18 mouse cellular contexts compared by ENCODE assay signal in genomic region chr10:41294734-41295133, GRCm38 (mm10). TPM values are rescaled to one million over a fixed set of nuclear protein-coding genes. Genes with fewer than 3 reads are reported as not detected.
A peak's percentile ranks its signal among the peaks of the same experiment; 100 is the strongest.
DNase-seq lines count a peak whose midpoint lies in the region; ATAC-seq and TF ChIP-seq lines count a peak whose summit lies in the region.
"Had no signal": no experiment of that assay in that cellular context is flagged by ENCODE, and none has a peak within 500 bp of the region (broad histone marks: within the 10 kb centered on the region; RNA-seq: fewer than 3 reads in every experiment).

No protein-coding gene starts in this region.

- H3K9ac ChIP-seq in limb, embryonic 14.5 days (ENCODE audit: low read depth, low read length, severe bottlenecking), result no peak overlapping the region
- no peak overlapping the region for H3K9ac ChIP-seq in hindbrain, embryonic 12.5 days
- H3K9ac ChIP-seq in neural tube, embryonic 12.5 days, result no peak overlapping the region

- H3K27ac ChIP-seq in heart, embryonic 10.5 days, result peak overlapping the region; percentile 86; the same call in 1 of the 2 replicates
- H3K27ac ChIP-seq in limb, embryonic 14.5 days (replicated peaks; ENCODE audit: low read depth, low read length), result no peak overlapping the region
- H3K27ac ChIP-seq in limb, embryonic 10.5 days, result no peak overlapping the region
- peak overlapping the region; percentile 45 for H3K27ac ChIP-seq in hindbrain, embryonic 12.5 days
- no peak overlapping the region for H3K27ac ChIP-seq in neural tube, embryonic 12.5 days
- H3K27ac ChIP-seq: kidney, postnatal 0 days; macrophage had no signal

- no peak for DNase-seq in heart, embryonic 10.5 days (ENCODE audit: low spot score)
- no peak for DNase-seq in heart, adult 8-10 months (ENCODE audit: low spot score)
- peak; percentile 0 for DNase-seq in limb, embryonic 14.5 days (ENCODE audit: low spot score)
- no peak for DNase-seq in limb, embryonic 10.5 days (ENCODE audit: low spot score)
- no peak for DNase-seq in adrenal gland, postnatal 4 days (ENCODE audit: low spot score in 2 of 2)
- no peak for DNase-seq in right cerebral cortex, postnatal 36 days (ENCODE audit: low spot score in 2 of 2)
- DNase-seq: thymus, adult 18-20 months had no signal

- no peak overlapping the region; the same call in 1 of the 2 replicates for H3K4me3 ChIP-seq in heart, embryonic 10.5 days
- H3K4me3 ChIP-seq in limb, embryonic 14.5 days (replicated peaks; ENCODE audit: low read length), result no peak overlapping the region
- no peak overlapping the region for H3K4me3 ChIP-seq in limb, embryonic 10.5 days
- H3K4me3 ChIP-seq in hindbrain, embryonic 12.5 days, result no peak overlapping the region
- H3K4me3 ChIP-seq in neural tube, embryonic 12.5 days, result no peak overlapping the region
- H3K4me3 ChIP-seq: erythroblast, embryonic 14.5 days; myocyte had no signal

- H3K4me1 ChIP-seq in heart, embryonic 10.5 days, result peaks cover 34% of the 10 kb centered on the region
- H3K4me1 ChIP-seq in limb, embryonic 14.5 days (ENCODE audit: control insufficient read depth, insufficient read depth, low read length), result peaks cover 16% of the 10 kb centered on the region
- peaks cover 33% of the 10 kb centered on the region for H3K4me1 ChIP-seq in limb, embryonic 10.5 days
- H3K4me1 ChIP-seq in hindbrain, embryonic 12.5 days, result peaks cover 18% of the 10 kb centered on the region
- peaks cover 20% of the 10 kb centered on the region for H3K4me1 ChIP-seq in neural tube, embryonic 12.5 days

- no peak for ATAC-seq in limb, embryonic 14.5 days (ENCODE audit: low FRiP score, low read depth)
- peak; percentile 79 for ATAC-seq in hindbrain, embryonic 12.5 days (ENCODE audit: low FRiP score)
- peak; percentile 65; the same call in 1 of the 2 replicates for ATAC-seq in neural tube, embryonic 12.5 days (ENCODE audit: low FRiP score, low read depth)
- ATAC-seq: activated CD4-positive, CD25-positive, alpha-beta regulatory T cell, adult 4 months; CD4-positive, CD25-positive, alpha-beta regulatory T cell, adult 4 months had no signal

- H3K9me3 ChIP-seq in heart, embryonic 10.5 days, result no peaks in the 10 kb centered on the region
- no peaks in the 10 kb centered on the region for H3K9me3 ChIP-seq in limb, embryonic 14.5 days (ENCODE audit: control insufficient read depth, low read length)
- no peaks in the 10 kb centered on the region for H3K9me3 ChIP-seq in limb, embryonic 10.5 days (replicated peaks)
- H3K9me3 ChIP-seq in hindbrain, embryonic 12.5 days (replicated peaks), result no peaks in the 10 kb centered on the region
- H3K9me3 ChIP-seq in neural tube, embryonic 12.5 days, result no peaks in the 10 kb centered on the region

- WGBS in heart, embryonic 10.5 days, result 49% methylated on average over 11 of the region's 11 CpGs
- 75% methylated on average over 11 of the region's 11 CpGs for WGBS in limb, embryonic 14.5 days
- 62% methylated on average over 11 of the region's 11 CpGs for WGBS in limb, embryonic 10.5 days
- 56% methylated on average over 11 of the region's 11 CpGs for WGBS in hindbrain, embryonic 12.5 days
- 49% methylated on average over 11 of the region's 11 CpGs for WGBS in neural tube, embryonic 12.5 days

- no peak overlapping the region for H3K4me2 ChIP-seq in limb, embryonic 14.5 days (replicated peaks; ENCODE audit: low read depth, low read length, severe bottlenecking)
- H3K4me2 ChIP-seq in hindbrain, embryonic 12.5 days (replicated peaks), result 0 out of 2 replicates have a peak overlapping the region, but pooled peaks have one; percentile 20
- H3K4me2 ChIP-seq in neural tube, embryonic 12.5 days (replicated peaks), result peak overlapping the region; percentile 27; the same call in 1 of the 2 replicates

- TF ChIP-seq POLR2A in limb, embryonic 14.5 days (IDR thresholded peaks at IDR 0.05; ENCODE audit: borderline replicate concordance, extremely low read depth, insufficient read depth, insufficient read length), result no peak

- H3K27me3 ChIP-seq in heart, embryonic 10.5 days (ENCODE audit: insufficient read depth, poor library complexity, severe bottlenecking), result no peaks in the 10 kb centered on the region
- H3K27me3 ChIP-seq in limb, embryonic 14.5 days (ENCODE audit: control insufficient read depth, insufficient read depth, low read length), result no peaks in the 10 kb centered on the region
- no peaks in the 10 kb centered on the region for H3K27me3 ChIP-seq in limb, embryonic 10.5 days (ENCODE audit: low read depth, poor library complexity, severe bottlenecking)
- H3K27me3 ChIP-seq in hindbrain, embryonic 12.5 days, result no peaks in the 10 kb centered on the region
- H3K27me3 ChIP-seq in neural tube, embryonic 12.5 days (replicated peaks), result no peaks in the 10 kb centered on the region

- H3K36me3 ChIP-seq in heart, embryonic 10.5 days, result no peaks in the 10 kb centered on the region
- no peaks in the 10 kb centered on the region for H3K36me3 ChIP-seq in limb, embryonic 14.5 days (ENCODE audit: control insufficient read depth, insufficient read depth, low read length)
- no peaks in the 10 kb centered on the region for H3K36me3 ChIP-seq in limb, embryonic 10.5 days
- no peaks in the 10 kb centered on the region for H3K36me3 ChIP-seq in hindbrain, embryonic 12.5 days
- no peaks in the 10 kb centered on the region for H3K36me3 ChIP-seq in neural tube, embryonic 12.5 days

RNA-seq across cellular contexts. Expression of gene Fig4, which starts 8.3 kb away (rescaled TPM):
- polyA plus RNA-seq in heart, embryonic 10.5 days (2016; fragmentation: Nextera tagmentation; extraction: Ambion mirVana), result 28.7 and 43.6 TPM in 2 replicates
- 10 to 100 TPM; 25.9 to 31.7 (median 28.2) TPM for total RNA-seq in heart, adult 8-10 months (2022)
- 8.4 and 9.5 TPM in 2 replicates for polyA plus RNA-seq in limb, embryonic 14.5 days (2012; rRNA removed)
- polyA plus RNA-seq in limb, embryonic 14.5 days (2014; fragmentation: Nextera tagmentation; extraction: Ambion mirVana), result 18.8 and 20.3 TPM in 2 replicates
- 13.2 and 14.7 TPM in 2 replicates for polyA plus RNA-seq in limb, embryonic 10.5 days (2016; fragmentation: Nextera tagmentation; extraction: Ambion mirVana)
- 24.7 and 26.9 TPM in 2 replicates for polyA plus RNA-seq in hindbrain, embryonic 12.5 days (2016; fragmentation: Nextera tagmentation; extraction: Ambion mirVana)
- polyA plus RNA-seq in neural tube, embryonic 12.5 days (2016; fragmentation: Nextera tagmentation; extraction: Ambion mirVana), result 25.1 and 29.6 TPM in 2 replicates
- total RNA-seq in adrenal gland, postnatal 4 days (2021), result 10 to 100 TPM; 18.0 to 19.5 TPM

RNA-seq across cellular contexts. Expression of gene Ak9, which starts 9.0 kb away (rescaled TPM):
- polyA plus RNA-seq in heart, embryonic 10.5 days (2016; fragmentation: Nextera tagmentation; extraction: Ambion mirVana), result 0.03 and 0.06 TPM in 2 replicates
- under 1 TPM in 2 of 4 experiments, not detected in 2; 0.03 TPM for total RNA-seq in heart, adult 8-10 months (2022)
- 0.01 TPM in 1 of 2 replicates, not detected in the other for polyA plus RNA-seq in limb, embryonic 14.5 days (2012; rRNA removed)
- not detected in 2 replicates for polyA plus RNA-seq in limb, embryonic 14.5 days (2014; fragmentation: Nextera tagmentation; extraction: Ambion mirVana)
- not detected in 2 replicates for polyA plus RNA-seq in limb, embryonic 10.5 days (2016; fragmentation: Nextera tagmentation; extraction: Ambion mirVana)
- polyA plus RNA-seq in hindbrain, embryonic 12.5 days (2016; fragmentation: Nextera tagmentation; extraction: Ambion mirVana), result 0.35 and 0.44 TPM in 2 replicates
- 0.03 and 0.04 TPM in 2 replicates for polyA plus RNA-seq in neural tube, embryonic 12.5 days (2016; fragmentation: Nextera tagmentation; extraction: Ambion mirVana)
- under 1 TPM; 0.06 to 0.08 TPM for total RNA-seq in adrenal gland, postnatal 4 days (2021)
- total RNA-seq: gastrocnemius, adult 18-20 months; hematopoietic stem cell, adult 5-6 weeks had no signal
- polyA plus RNA-seq: CD4-positive, CD25-positive, alpha-beta regulatory T cell, adult 4 months; erythroblast, embryonic 14.5 days; liver, embryonic 16.5 days; myocyte had no signal

Comparison
In these comparisons a context has a peak if more than half of its experiments do, and no peak if none do; other contexts are left out.
1. H3K27ac ChIP-seq: peak in heart, embryonic 10.5 days (single experiment) and hindbrain, embryonic 12.5 days (single experiment); none in limb, embryonic 14.5 days (single experiment), limb, embryonic 10.5 days (single experiment) and neural tube, embryonic 12.5 days (single experiment).